Mouse (Mus musculus) cortical plate, adult 2 months (tissue): ENCODE data around the gene Mael.

Experiments used
- CTCF ChIP-seq: fragments of 200-500 bp; IDR thresholded peaks from 2 replicates; pipeline ENCODE4 v1.5.1; 2011; ENCODE audit warnings: mild to moderate bottlenecking, control low read depth, low read length; ENCODE audit not compliant: insufficient read depth; ENCODE audit errors: extremely low read depth
- POLR2A ChIP-seq: fragments of 200-500 bp; IDR thresholded peaks from 2 replicates; pipeline ENCODE4 v1.6.1; 2011; ENCODE audit warnings: mild to moderate bottlenecking, low read length, control low read depth; ENCODE audit not compliant: insufficient read depth; ENCODE audit errors: extremely low read depth

GRCm38 (mm10) chr1:166253898-166254894 lies 15.6 kb upstream of the Mael start, which contains the start of gene Ildr2:
- TF ChIP-seq CTCF (no peak), POLR2A (peak; percentile 22; the same call in 1 of the 2 replicates)
